Mouse (Mus musculus): ENCODE measurements around the gene Tbrg1. TPM values are rescaled to one million over a fixed set of nuclear protein-coding genes. Genes with fewer than 3 reads are reported as not detected.

Tbrg1 gene
- polyA plus RNA-seq, 2 experiments = 23.1 to 47.0 TPM

DNA sequence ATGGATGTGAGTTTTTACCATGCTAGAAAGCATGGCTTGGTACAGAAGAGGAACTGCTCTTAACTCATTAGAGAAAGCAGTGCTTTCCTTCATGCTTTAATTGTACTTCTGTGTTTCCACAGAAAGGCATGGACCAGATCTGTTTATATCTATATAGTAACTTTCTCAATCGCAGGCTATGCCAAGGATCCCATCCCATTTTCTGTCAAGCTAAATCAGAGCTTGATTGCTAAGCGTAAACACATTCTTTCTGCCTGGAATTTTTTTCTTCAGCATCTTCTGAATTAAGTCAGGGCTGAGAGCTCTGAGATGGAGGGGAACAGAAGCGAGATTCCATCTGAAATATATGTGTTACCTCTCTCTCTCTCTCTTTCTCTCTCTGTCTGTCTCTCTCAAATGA, 33.1 kb downstream of the Tbrg1 start:
- Histone ChIP-seq H3K4me3 (ENCODE audit: insufficient read depth in 1 of 2, low read depth in 2 of 2, low read length in 2 of 2) (no peak overlapping the region), H3K4me2 (ENCODE audit: low read depth) (no peak overlapping the region), H3K9me3 (ENCODE audit: control insufficient read depth, low read length) (no peaks in the 10 kb centered on the region), H3K27ac (no peak overlapping the region), H3K36me3 (replicated peaks; ENCODE audit: control insufficient read depth, insufficient read depth, low read depth) (no peaks in the 10 kb centered on the region), H3K4me1 (replicated peaks; ENCODE audit: control insufficient read depth in 2 of 2, insufficient read depth in 2 of 2, low read length in 1 of 2) (no peaks in the 10 kb centered on the region), H3K27me3 (ENCODE audit: control insufficient read depth, insufficient read depth, low read length) (no peaks in the 10 kb centered on the region), H3K9ac (replicated peaks) (no peak overlapping the region)
- DNase-seq (ENCODE audit: low read depth in 3 of 3, low spot score in 3 of 3) (no peak), ATAC-seq (ENCODE audit: insufficient read depth) (no peak)
- TF ChIP-seq CTCF (IDR thresholded peaks at IDR 0.05; ENCODE audit: low read depth) (no peak), EP300 (IDR thresholded peaks at IDR 0.05; ENCODE audit: low read depth) (no peak)
- WGBS (ENCODE audit: insufficient replicate concordance) = 61% methylated on average over 3 of the region's 3 CpGs

DNA sequence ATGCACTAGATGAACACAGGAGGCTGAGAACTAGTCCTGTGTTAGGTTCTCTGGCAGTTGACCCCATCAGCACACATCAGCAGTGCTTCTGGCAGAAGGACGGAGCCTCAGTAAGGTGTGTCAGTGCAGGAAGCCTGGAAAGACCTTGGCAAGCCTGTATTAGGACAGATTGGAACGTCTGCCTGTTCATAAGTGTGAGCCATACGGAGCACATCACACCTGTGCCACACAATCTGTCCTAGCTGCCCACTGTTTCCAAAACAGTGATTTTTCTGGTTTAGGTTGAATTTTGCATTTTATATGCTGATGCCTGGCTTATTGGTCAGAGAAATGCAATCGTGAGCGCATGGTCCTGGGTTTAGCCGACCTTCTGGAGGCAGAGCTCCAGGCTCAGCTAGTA, 35.8 kb downstream of the Tbrg1 start:
- no peak overlapping the region for H3K9ac ChIP-seq (replicated peaks)
- no peaks in the 10 kb centered on the region for H3K9me3 ChIP-seq (ENCODE audit: control insufficient read depth, low read length)
- H3K27ac ChIP-seq = no peak overlapping the region
- TF ChIP-seq CTCF (IDR thresholded peaks at IDR 0.05; ENCODE audit: low read depth) (no peak), EP300 (IDR thresholded peaks at IDR 0.05; ENCODE audit: low read depth) (no peak)
- no peaks in the 10 kb centered on the region for H3K27me3 ChIP-seq (ENCODE audit: control insufficient read depth, insufficient read depth, low read length)
- ATAC-seq (ENCODE audit: insufficient read depth) = no peak
- WGBS (ENCODE audit: insufficient replicate concordance) = 77% methylated on average over 6 of the region's 6 CpGs
- no peak for DNase-seq (ENCODE audit: low read depth in 3 of 3, low spot score in 3 of 3)
- H3K4me3 ChIP-seq (ENCODE audit: insufficient read depth in 1 of 2, low read depth in 2 of 2, low read length in 2 of 2) = no peak overlapping the region
- no peaks in the 10 kb centered on the region for H3K4me1 ChIP-seq (replicated peaks; ENCODE audit: control insufficient read depth in 2 of 2, insufficient read depth in 2 of 2, low read length in 1 of 2)
- no peaks in the 10 kb centered on the region for H3K36me3 ChIP-seq (replicated peaks; ENCODE audit: control insufficient read depth, insufficient read depth, low read depth)
- H3K4me2 ChIP-seq (ENCODE audit: low read depth) = no peak overlapping the region

DNA sequence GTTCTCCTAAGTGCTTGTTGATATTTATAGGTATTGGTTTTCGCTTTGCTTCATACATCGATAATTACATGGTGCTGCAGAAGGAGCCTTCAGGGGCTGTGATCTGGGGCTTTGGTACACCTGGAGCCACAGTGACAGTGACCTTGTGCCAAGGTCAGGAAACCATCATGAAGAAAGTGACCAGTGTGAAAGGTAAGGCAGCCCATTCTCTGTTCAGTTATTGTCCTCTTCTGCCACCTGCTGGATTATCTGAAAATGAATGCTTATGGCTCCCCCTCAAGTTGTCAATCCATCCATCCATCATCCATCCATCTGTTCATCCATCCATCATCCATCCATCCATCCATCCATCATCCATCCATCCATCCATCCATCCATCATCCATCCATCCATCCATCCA, 40.3 kb downstream of the Tbrg1 start:
- DNase-seq (ENCODE audit: low read depth in 3 of 3, low spot score in 3 of 3) = peak in 1 of 3 experiments; percentile 33
- Histone ChIP-seq H3K27ac (no peak overlapping the region), H3K9me3 (ENCODE audit: control insufficient read depth, low read length) (no peaks in the 10 kb centered on the region), H3K9ac (replicated peaks) (no peak overlapping the region), H3K36me3 (replicated peaks; ENCODE audit: control insufficient read depth, insufficient read depth, low read depth) (no peaks in the 10 kb centered on the region), H3K4me3 (ENCODE audit: insufficient read depth in 1 of 2, low read depth in 2 of 2, low read length in 2 of 2) (no peak overlapping the region), H3K27me3 (ENCODE audit: control insufficient read depth, insufficient read depth, low read length) (no peaks in the 10 kb centered on the region), H3K4me2 (ENCODE audit: low read depth) (no peak overlapping the region), H3K4me1 (replicated peaks; ENCODE audit: control insufficient read depth in 2 of 2, insufficient read depth in 2 of 2, low read length in 1 of 2) (peaks cover 7 to 14% of the 10 kb centered on the region in 2 experiments)
- TF ChIP-seq CTCF (IDR thresholded peaks at IDR 0.05; ENCODE audit: low read depth) = peak; percentile 81
- TF ChIP-seq EP300 (IDR thresholded peaks at IDR 0.05; ENCODE audit: low read depth) = no peak
- 55% methylated on average over 2 of the region's 2 CpGs for WGBS (ENCODE audit: insufficient replicate concordance)
- ATAC-seq (ENCODE audit: insufficient read depth) = no peak

DNA sequence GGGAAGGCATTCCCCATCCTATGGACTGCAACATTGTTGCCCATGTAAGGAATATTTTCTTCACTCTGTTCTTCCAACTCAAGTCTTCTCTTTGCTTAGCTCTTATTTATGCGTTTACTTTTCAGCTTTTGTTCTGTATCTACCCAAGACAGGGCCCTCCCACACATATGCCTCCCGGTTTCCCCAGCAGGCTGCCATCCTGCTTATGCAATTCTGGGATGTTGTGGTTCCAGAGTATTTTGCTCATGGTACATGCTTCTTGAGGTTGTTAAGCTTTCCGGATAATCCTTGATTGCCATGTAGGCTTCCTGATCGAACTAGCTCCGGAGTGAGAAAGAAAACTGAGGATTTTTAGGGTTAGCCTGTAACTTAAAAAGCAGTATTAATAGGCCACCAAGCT, 41.9 kb downstream of the Tbrg1 start:
- DNase-seq (ENCODE audit: low read depth in 3 of 3, low spot score in 3 of 3) = no peak
- no peaks in the 10 kb centered on the region for H3K9me3 ChIP-seq (ENCODE audit: control insufficient read depth, low read length)

GRCm38 (mm10) chr9:37614316-37614715, 42.8 kb downstream of the Tbrg1 start:
- H3K36me3 ChIP-seq (replicated peaks; ENCODE audit: control insufficient read depth, insufficient read depth, low read depth) = no peaks in the 10 kb centered on the region
- peak overlapping the region; percentile 54; the same call in 1 of the 2 replicates for H3K27ac ChIP-seq
- no peak for ATAC-seq (ENCODE audit: insufficient read depth)
- TF ChIP-seq CTCF (IDR thresholded peaks at IDR 0.05; ENCODE audit: low read depth) (no peak), EP300 (IDR thresholded peaks at IDR 0.05; ENCODE audit: low read depth) (no peak)
- H3K27me3 ChIP-seq (ENCODE audit: control insufficient read depth, insufficient read depth, low read length) = no peaks in the 10 kb centered on the region
- no peaks in the 10 kb centered on the region for H3K9me3 ChIP-seq (ENCODE audit: control insufficient read depth, low read length)
- peak overlapping the region; percentile 73 for H3K4me2 ChIP-seq (ENCODE audit: low read depth)
- H3K4me1 ChIP-seq (replicated peaks; ENCODE audit: control insufficient read depth in 2 of 2, insufficient read depth in 2 of 2, low read length in 1 of 2) = peaks cover 7 to 14% of the 10 kb centered on the region in 2 experiments
- peak overlapping the region in 1 of 2 experiments; percentile 76; a peak in 3 of 4 replicates for H3K4me3 ChIP-seq (ENCODE audit: insufficient read depth in 1 of 2, low read depth in 2 of 2, low read length in 2 of 2)
- DNase-seq (ENCODE audit: low read depth in 3 of 3, low spot score in 3 of 3) = no peak
- peak overlapping the region; percentile 65 for H3K9ac ChIP-seq (replicated peaks)

More for the DNA sequence above, 41.9 kb downstream of the Tbrg1 start:
- Histone ChIP-seq H3K4me2 (ENCODE audit: low read depth) (no peak overlapping the region), H3K27ac (no peak overlapping the region), H3K4me1 (replicated peaks; ENCODE audit: control insufficient read depth in 2 of 2, insufficient read depth in 2 of 2, low read length in 1 of 2) (peaks cover 7 to 14% of the 10 kb centered on the region in 2 experiments), H3K36me3 (replicated peaks; ENCODE audit: control insufficient read depth, insufficient read depth, low read depth) (no peaks in the 10 kb centered on the region), H3K4me3 (ENCODE audit: insufficient read depth in 1 of 2, low read depth in 2 of 2, low read length in 2 of 2) (no peak overlapping the region), H3K9ac (replicated peaks) (no peak overlapping the region), H3K27me3 (ENCODE audit: control insufficient read depth, insufficient read depth, low read length) (no peaks in the 10 kb centered on the region)
- TF ChIP-seq CTCF (IDR thresholded peaks at IDR 0.05; ENCODE audit: low read depth) (no peak), EP300 (IDR thresholded peaks at IDR 0.05; ENCODE audit: low read depth) (no peak)
- no peak for ATAC-seq (ENCODE audit: insufficient read depth)
- WGBS (ENCODE audit: insufficient replicate concordance) = 72% methylated on average over 5 of the region's 5 CpGs
